Mouse (Mus musculus) brain, embryonic 14.5 days (tissue): ENCODE results near the gene Ndufc1.

ENCODE experiments used
- CTCF ChIP-seq: fragments of 200-500 bp; IDR thresholded peaks from 2 replicates; pipeline ENCODE4 v1.5.1; 2012; ENCODE audit warnings: inconsistent platforms, mild to moderate bottlenecking, moderate library complexity, borderline replicate concordance; ENCODE audit not compliant: insufficient read depth, insufficient read length; ENCODE audit errors: extremely low read depth
- POLR2A ChIP-seq: fragments of 200-500 bp; IDR thresholded peaks from 2 replicates; pipeline ENCODE4 v1.6.1; 2012; ENCODE audit warnings: mild to moderate bottlenecking, inconsistent platforms, borderline replicate concordance; ENCODE audit not compliant: poor library complexity, insufficient read depth, insufficient read length, severe bottlenecking; ENCODE audit errors: extremely low read depth

DNA sequence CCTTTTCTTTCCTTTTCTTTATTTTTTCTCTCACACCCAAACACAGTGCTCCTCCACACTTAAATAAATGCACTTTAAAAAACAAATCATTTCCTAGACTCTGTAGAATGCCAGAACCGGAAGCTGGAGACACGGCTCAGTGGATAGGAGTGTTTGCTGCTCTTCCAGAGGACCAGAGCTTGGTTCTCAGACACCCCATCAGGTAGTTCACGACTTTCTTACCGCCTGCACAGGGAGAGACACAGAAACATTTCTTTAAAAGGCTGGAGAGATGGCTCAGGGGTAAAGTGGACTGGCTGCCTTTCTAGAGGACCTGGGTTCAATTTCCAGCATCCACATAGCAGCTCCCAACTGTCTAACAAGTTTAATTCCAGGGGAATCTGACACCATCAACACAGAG is 9.3 kb downstream of the Ndufc1 start:
- TF ChIP-seq POLR2A (no peak), CTCF (no peak)
